Mouse (Mus musculus) CH12.LX (cell line): ENCODE measurements around the gene Icam5.

Experiments
- EP300 ChIP-seq: IDR thresholded peaks from 2 replicates; pipeline ENCODE4 v1.6.1; 2011; ENCODE audit warnings: low read length, improper control_type of control experiment
- HCFC1 ChIP-seq: IDR thresholded peaks from 2 replicates; pipeline ENCODE4 v1.6.1; 2012; ENCODE audit warnings: low read depth, mild to moderate bottlenecking, inconsistent platforms, low read length, improper control_type of control experiment
- KAT2A ChIP-seq: IDR thresholded peaks from 2 replicates; pipeline ENCODE4 v1.6.1; 2012; ENCODE audit warnings: low read length, improper control_type of control experiment, inconsistent platforms; ENCODE audit not compliant: insufficient replicate concordance
- MXI1 ChIP-seq: IDR thresholded peaks from 2 replicates; pipeline ENCODE4 v1.6.1; 2011; ENCODE audit warnings: mild to moderate bottlenecking, low read depth, low read length, improper control_type of control experiment
- RAD21 ChIP-seq: IDR thresholded peaks from 2 replicates; pipeline ENCODE4 v1.6.1; 2011; ENCODE audit warnings: low read depth, mild to moderate bottlenecking, low read length, improper control_type of control experiment, moderate library complexity
- TBP ChIP-seq: conservative IDR thresholded peaks from 2 replicates; pipeline ENCODE4 v1.6.1; 2011; ENCODE audit warnings: low read depth, low read length, improper control_type of control experiment
- USF2 ChIP-seq: conservative IDR thresholded peaks from 2 replicates; pipeline ENCODE4 v1.6.1; 2011; ENCODE audit warnings: low read depth, low read length, improper control_type of control experiment

GRCm38 (mm10) chr9:21017177-21017575, 14.7 kb upstream of the Icam5 start:
- TF ChIP-seq RAD21 (no peak), KAT2A (no peak), USF2 (no peak), MXI1 (no peak), EP300 (no peak), TBP (no peak), HCFC1 (no peak)
